Mouse (Mus musculus) lung, adult 2 months (tissue): ENCODE results near the gene Kifc5b.

Experiments used
- CTCF ChIP-seq: fragments of 200-500 bp; IDR thresholded peaks from 2 replicates; pipeline ENCODE4 v1.5.1; 2011; ENCODE audit warnings: mild to moderate bottlenecking, low read length, control low read depth; ENCODE audit not compliant: insufficient read depth
- POLR2A ChIP-seq: fragments of 200-500 bp; IDR thresholded peaks from 2 replicates; pipeline ENCODE4 v1.6.1; 2011; ENCODE audit warnings: low read depth, mild to moderate bottlenecking, control low read depth, low read length, borderline replicate concordance; ENCODE audit errors: extremely low read depth

- TF ChIP-seq CTCF, result no peak
- TF ChIP-seq POLR2A, result no peak
These were observed 16.5 kb downstream of the Kifc5b start for GRCm38 (mm10) chr17:26933419-26933818.
